Mouse (Mus musculus): Measurements from ENCODE around the gene Gm20388.

- TF ChIP-seq GATA1 (IDR thresholded peaks at IDR 0.05; ENCODE audit: borderline replicate concordance, low read length): no peak
- TF ChIP-seq CTCF (IDR thresholded peaks at IDR 0.05; ENCODE audit: low read depth, low read length): no peak
- TF ChIP-seq TAL1 (conservative IDR thresholded peaks at IDR 0.05; ENCODE audit: low read depth, low read length): no peak
- TF ChIP-seq GATA2 (IDR thresholded peaks at IDR 0.05; ENCODE audit: borderline replicate concordance, low read depth, low read length): no peak
These were observed 3223.6 kb downstream of the Gm20388 start for GRCm38 (mm10) chr8:123134149-123134713.

All from G1E (cell line).